Mouse (Mus musculus): ENCODE results near the gene Acot2. TPM values are rescaled to one million over a fixed set of nuclear protein-coding genes. Genes with fewer than 3 reads are reported as not detected.

The Acot2 gene
- polyA plus RNA-seq, 1 experiment = 9.2 TPM

DNA sequence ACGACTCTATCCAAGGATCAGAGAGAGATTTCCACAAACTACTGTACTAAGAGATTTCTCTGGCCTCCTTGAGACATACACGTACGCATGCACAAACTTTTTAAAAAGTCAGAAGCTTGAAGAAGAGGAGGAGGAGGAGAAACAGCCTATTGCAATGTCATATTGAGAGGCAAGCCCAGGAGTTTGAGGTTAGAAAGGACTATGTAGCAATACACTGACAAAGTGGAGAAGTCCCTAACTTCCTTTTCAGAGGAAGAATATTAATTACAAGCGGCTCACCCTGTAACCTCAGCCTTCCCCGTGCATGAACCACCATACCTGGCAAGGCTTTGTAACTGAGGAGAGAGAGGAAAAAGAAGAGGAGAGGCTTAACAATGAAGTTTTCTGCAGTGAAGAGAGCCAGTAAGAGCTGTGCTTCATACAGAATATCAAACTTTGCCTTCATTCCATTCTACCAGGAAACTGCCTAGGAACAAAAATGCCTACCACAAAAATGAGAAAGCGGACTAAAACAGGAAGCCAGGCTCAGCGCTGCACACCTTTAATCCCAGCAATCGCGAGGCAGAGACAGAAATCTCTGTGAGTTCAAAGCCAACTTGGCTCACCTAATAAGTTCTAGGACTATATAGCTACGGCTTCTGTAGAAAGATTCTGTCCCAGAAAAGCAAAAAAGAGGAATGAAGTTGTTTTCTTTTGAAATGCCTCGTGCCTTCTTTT lies 37.7 kb upstream of the Acot2 start:
- peaks cover 5% of the 10 kb centered on the region; the same call in 1 of the 2 replicates for H3K36me3 ChIP-seq (ENCODE audit: control insufficient read depth, insufficient read depth, low read length)
- H3K4me1 ChIP-seq (ENCODE audit: control insufficient read depth, insufficient read depth, insufficient read length) = peaks cover 16% of the 10 kb centered on the region
- no peaks in the 10 kb centered on the region for H3K27me3 ChIP-seq (ENCODE audit: control insufficient read depth, insufficient read depth, low read length)
- TF ChIP-seq CTCF (IDR thresholded peaks at IDR 0.05; ENCODE audit: extremely low read depth, insufficient read depth, insufficient read length, insufficient replicate concordance) = no peak
- TF ChIP-seq POLR2A (IDR thresholded peaks at IDR 0.05; ENCODE audit: low read depth, low read length) = no peak
- H3K4me3 ChIP-seq (ENCODE audit: extremely low read depth, insufficient read depth, insufficient read length) = peak overlapping the region; percentile 94
- 12% methylated on average over 11 of the region's 11 CpGs for WGBS
- no peak for DNase-seq (ENCODE audit: low read depth in 1 of 2, low spot score in 2 of 2)
- no peak overlapping the region for H3K27ac ChIP-seq (ENCODE audit: insufficient read depth, low read length)

DNA sequence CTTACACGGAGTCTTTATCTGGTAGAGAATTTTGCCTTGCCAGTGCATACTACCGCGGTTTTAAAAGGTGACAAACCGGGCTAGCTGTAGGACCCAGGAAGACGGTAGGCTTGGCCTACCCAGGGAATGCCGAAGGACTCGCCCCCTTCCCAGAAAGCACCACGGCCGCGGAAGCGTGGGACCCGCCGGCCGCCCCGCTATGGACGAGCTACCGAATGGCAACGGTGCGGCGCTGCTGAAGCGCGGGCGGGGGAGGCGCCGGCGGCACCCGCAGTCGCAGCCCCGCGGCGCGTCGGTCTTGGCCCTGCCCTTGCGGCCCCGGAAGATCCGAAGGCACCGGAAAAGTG lies 37.2 kb upstream of the Acot2 start, which contains the start of gene Riox1:
Gene Riox1, plus strand, starts transcription at position 116 of the 347 bp plus-strand sequence.
- WGBS = under 1% methylated on average over 37 of the region's 37 CpGs
- H3K36me3 ChIP-seq (ENCODE audit: control insufficient read depth, insufficient read depth, low read length) = peaks cover 5% of the 10 kb centered on the region; the same call in 1 of the 2 replicates
- peak within 1 kb of the TSS; percentile 72 for H3K27ac ChIP-seq (ENCODE audit: insufficient read depth, low read length)
- H3K4me1 ChIP-seq (ENCODE audit: control insufficient read depth, insufficient read depth, insufficient read length) = peaks cover 16% of the 10 kb centered on the region
- no peaks in the 10 kb centered on the region for H3K27me3 ChIP-seq (ENCODE audit: control insufficient read depth, insufficient read depth, low read length)
- DNase-seq (ENCODE audit: low read depth in 1 of 2, low spot score in 2 of 2) = peak; percentile 26 to 76
- TF ChIP-seq CTCF (IDR thresholded peaks at IDR 0.05; ENCODE audit: extremely low read depth, insufficient read depth, insufficient read length, insufficient replicate concordance) = no peak
- no peak for TF ChIP-seq POLR2A (IDR thresholded peaks at IDR 0.05; ENCODE audit: low read depth, low read length)
- H3K4me3 ChIP-seq (ENCODE audit: extremely low read depth, insufficient read depth, insufficient read length) = peak within 1 kb of the TSS; percentile 94

DNA sequence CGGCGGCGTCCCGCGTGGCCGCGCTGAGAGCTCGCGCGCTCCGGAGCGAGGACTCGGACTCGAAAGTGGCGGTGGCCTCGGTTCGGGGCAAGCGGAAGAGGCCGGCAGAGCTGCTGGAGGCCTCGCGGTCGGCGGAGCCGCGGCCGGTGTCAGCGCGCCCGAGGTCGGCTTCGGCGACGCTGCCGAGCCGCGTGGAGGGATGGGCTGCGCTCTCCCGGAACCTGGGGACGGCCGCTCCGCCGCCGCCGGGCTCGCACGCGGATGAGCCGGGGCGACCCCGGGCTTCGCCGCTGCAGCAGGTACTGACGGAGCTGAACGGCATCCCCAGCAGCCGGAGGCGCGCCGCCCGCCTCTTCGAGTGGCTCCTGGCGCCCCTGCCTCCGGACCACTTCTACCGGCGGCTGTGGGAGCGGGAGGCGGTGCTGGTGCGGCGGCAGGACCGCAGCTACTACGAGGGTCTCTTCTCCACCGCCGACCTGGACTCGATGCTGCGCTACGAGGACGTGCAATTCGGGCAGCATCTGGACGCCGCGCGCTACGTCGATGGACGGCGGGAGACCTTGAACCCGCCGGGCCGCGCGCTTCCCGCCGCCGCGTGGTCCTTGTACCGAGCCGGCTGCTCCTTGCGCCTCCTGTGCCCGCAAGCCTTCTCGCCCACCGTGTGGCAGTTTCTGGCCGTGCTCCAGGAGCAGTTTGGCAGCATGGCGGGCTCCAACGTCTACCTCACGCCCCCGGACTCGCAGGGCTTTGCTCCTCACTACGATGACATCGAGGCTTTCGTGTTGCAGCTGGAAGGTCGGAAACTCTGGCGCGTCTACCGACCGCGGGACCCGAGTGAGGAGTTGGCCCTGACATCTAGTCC lies 36.6 kb upstream of the Acot2 start:
- H3K27me3 ChIP-seq (ENCODE audit: control insufficient read depth, insufficient read depth, low read length) = no peaks in the 10 kb centered on the region
- H3K27ac ChIP-seq (ENCODE audit: insufficient read depth, low read length) = peak overlapping the region; percentile 72
- DNase-seq (ENCODE audit: low read depth in 1 of 2, low spot score in 2 of 2) = peak in 1 of 2 experiments; percentile 9
- WGBS = under 1% methylated on average over 107 of the region's 116 CpGs
- TF ChIP-seq CTCF (IDR thresholded peaks at IDR 0.05; ENCODE audit: extremely low read depth, insufficient read depth, insufficient read length, insufficient replicate concordance) = no peak
- TF ChIP-seq POLR2A (IDR thresholded peaks at IDR 0.05; ENCODE audit: low read depth, low read length) = no peak
- peaks cover 16% of the 10 kb centered on the region for H3K4me1 ChIP-seq (ENCODE audit: control insufficient read depth, insufficient read depth, insufficient read length)
- H3K36me3 ChIP-seq (ENCODE audit: control insufficient read depth, insufficient read depth, low read length) = peaks cover 5% of the 10 kb centered on the region; the same call in 1 of the 2 replicates
- peak overlapping the region; percentile 94 for H3K4me3 ChIP-seq (ENCODE audit: extremely low read depth, insufficient read depth, insufficient read length)

DNA sequence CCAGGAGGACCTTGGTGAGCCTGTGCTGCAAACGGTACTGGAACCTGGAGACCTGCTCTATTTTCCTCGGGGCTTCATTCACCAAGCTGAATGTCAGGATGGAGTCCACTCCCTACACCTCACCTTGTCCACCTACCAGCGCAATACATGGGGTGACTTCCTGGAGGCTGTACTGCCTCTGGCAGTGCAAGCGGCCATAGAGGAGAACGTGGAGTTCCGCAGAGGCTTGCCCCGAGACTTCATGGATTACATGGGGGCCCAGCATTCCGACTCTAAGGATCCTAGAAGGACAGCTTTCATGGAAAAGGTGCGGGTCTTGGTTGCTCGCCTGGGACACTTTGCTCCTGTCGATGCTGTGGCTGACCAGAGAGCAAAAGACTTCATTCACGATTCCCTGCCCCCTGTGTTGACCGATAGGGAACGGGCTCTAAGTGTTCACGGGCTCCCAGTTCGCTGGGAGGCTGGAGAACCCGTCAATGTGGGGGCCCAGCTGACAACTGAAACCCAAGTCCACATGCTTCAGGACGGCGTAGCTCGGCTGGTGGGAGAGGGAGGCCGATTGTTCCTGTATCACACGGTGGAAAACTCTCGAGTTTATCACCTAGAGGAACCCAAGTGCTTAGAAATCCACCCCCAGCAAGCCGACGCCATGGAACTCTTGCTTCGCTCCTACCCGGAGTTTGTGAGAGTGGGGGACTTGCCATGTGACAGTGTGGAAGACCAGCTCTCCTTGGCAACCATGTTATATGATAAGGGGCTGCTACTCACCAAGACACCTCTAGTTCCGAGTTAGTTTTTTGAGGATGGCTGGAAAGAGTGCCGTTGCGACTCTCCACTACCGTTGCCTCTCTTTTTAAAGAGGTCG lies 35.7 kb upstream of the Acot2 start:
- 85% methylated on average over 32 of the region's 32 CpGs for WGBS
- no peaks in the 10 kb centered on the region for H3K27me3 ChIP-seq (ENCODE audit: control insufficient read depth, insufficient read depth, low read length)
- H3K36me3 ChIP-seq (ENCODE audit: control insufficient read depth, insufficient read depth, low read length) = peaks cover 5% of the 10 kb centered on the region; the same call in 1 of the 2 replicates
- no peak for TF ChIP-seq CTCF (IDR thresholded peaks at IDR 0.05; ENCODE audit: extremely low read depth, insufficient read depth, insufficient read length, insufficient replicate concordance)
- no peak for TF ChIP-seq POLR2A (IDR thresholded peaks at IDR 0.05; ENCODE audit: low read depth, low read length)
- no peak overlapping the region for H3K27ac ChIP-seq (ENCODE audit: insufficient read depth, low read length)
- no peak for DNase-seq (ENCODE audit: low read depth in 1 of 2, low spot score in 2 of 2)
- H3K4me3 ChIP-seq (ENCODE audit: extremely low read depth, insufficient read depth, insufficient read length) = peak overlapping the region; percentile 94; the same call in 1 of the 2 replicates
- peaks cover 16% of the 10 kb centered on the region for H3K4me1 ChIP-seq (ENCODE audit: control insufficient read depth, insufficient read depth, insufficient read length)

DNA sequence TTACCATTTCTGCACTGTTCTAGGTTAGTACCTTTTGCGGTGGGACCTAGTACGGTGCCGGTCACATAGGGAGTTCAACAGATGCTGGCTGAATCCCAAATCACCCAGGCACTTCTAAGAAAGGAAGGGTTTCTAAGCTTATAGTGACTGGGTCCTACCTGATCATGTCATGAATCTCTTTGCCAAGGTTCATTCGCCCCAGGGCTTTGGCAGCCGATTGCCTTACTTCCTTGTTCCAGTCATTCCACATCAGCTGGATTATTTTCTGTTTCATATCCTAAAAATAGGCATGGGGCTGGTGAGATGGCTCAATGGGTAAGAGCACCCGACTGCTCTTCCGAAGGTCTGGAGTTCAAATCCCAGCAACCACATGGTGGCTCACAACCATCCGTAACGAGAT lies 29.4 kb upstream of the Acot2 start:
- WGBS = 92% methylated on average over 9 of the region's 9 CpGs
- no peak for TF ChIP-seq CTCF (IDR thresholded peaks at IDR 0.05; ENCODE audit: extremely low read depth, insufficient read depth, insufficient read length, insufficient replicate concordance)
- TF ChIP-seq POLR2A (IDR thresholded peaks at IDR 0.05; ENCODE audit: low read depth, low read length) = no peak
- Histone ChIP-seq H3K4me1 (ENCODE audit: control insufficient read depth, insufficient read depth, insufficient read length) (no peaks in the 10 kb centered on the region), H3K27me3 (ENCODE audit: control insufficient read depth, insufficient read depth, low read length) (no peaks in the 10 kb centered on the region), H3K4me3 (ENCODE audit: extremely low read depth, insufficient read depth, insufficient read length) (no peak overlapping the region), H3K36me3 (ENCODE audit: control insufficient read depth, insufficient read depth, low read length) (0 out of 2 replicates have a peak, but pooled peaks cover under 1% of the 10 kb centered on the region), H3K27ac (ENCODE audit: insufficient read depth, low read length) (no peak overlapping the region)
- DNase-seq (ENCODE audit: low read depth in 1 of 2, low spot score in 2 of 2) = no peak

DNA sequence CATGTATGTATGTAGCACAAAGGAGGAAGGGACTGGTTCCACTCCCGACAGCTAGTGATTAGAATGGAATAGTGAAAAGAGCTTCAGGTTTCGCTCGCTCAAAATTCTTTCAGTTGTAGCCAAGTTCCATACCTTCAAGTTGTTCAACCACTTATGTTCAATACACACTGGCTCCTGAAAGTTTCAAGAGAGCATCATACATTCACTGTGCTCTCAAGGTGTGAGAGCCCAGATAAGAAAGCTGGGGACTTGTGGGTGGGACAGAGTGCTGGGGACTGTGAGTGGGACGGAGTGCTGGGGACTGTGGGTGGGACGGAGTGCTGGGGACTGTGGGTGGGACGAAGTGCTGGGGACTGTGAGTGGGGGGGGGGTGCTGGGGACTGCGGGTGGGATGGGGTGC lies 22.4 kb upstream of the Acot2 start:
- Histone ChIP-seq H3K36me3 (ENCODE audit: control insufficient read depth, insufficient read depth, low read length) (no peaks in the 10 kb centered on the region), H3K27ac (ENCODE audit: insufficient read depth, low read length) (no peak overlapping the region), H3K27me3 (ENCODE audit: control insufficient read depth, insufficient read depth, low read length) (no peaks in the 10 kb centered on the region), H3K4me3 (ENCODE audit: extremely low read depth, insufficient read depth, insufficient read length) (no peak overlapping the region), H3K4me1 (ENCODE audit: control insufficient read depth, insufficient read depth, insufficient read length) (no peaks in the 10 kb centered on the region)
- no peak for TF ChIP-seq POLR2A (IDR thresholded peaks at IDR 0.05; ENCODE audit: low read depth, low read length)
- TF ChIP-seq CTCF (IDR thresholded peaks at IDR 0.05; ENCODE audit: extremely low read depth, insufficient read depth, insufficient read length, insufficient replicate concordance) = no peak
- DNase-seq (ENCODE audit: low read depth in 1 of 2, low spot score in 2 of 2) = no peak
- WGBS = 90% methylated on average over 7 of the region's 7 CpGs

All from spleen, adult 2 months (tissue).